ENCODE assay signal across 24 mouse cellular contexts in the genomic region with DNA sequence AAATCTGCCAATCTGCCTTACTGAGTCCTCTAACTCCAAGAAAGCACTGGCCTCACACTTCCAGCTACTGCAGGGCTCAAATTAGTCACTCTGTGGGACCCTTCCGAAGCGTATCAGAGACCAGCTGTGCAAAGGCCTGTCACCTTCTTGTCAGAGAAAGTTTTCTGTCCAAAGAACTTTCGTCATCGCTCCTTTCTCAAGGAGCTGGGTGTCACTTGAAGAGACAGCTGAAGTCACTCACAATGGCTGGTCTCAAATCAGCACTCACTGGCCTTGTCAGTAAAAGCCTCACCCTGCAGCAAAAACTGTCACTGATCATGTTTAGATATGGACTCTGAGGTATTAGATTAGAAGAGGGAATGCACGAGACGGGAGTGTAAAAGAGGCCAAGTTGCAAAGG.
A peak's percentile ranks its signal among the peaks of the same experiment; 100 is the strongest.
DNase-seq lines count a peak whose midpoint lies in the region; ATAC-seq and TF ChIP-seq lines count a peak whose summit lies in the region.
"Had no signal": no experiment of that assay in that cellular context is flagged by ENCODE, and none has a peak within 500 bp of the region (broad histone marks: within the 10 kb centered on the region; RNA-seq: fewer than 3 reads in every experiment).

No protein-coding gene starts in this region.

- TF ChIP-seq CTCF in lung, postnatal 0 days (IDR thresholded peaks at IDR 0.05): no peak

- peak; percentile 27 to 42 for DNase-seq in heart, adult 18-20 months
- DNase-seq in lung, postnatal 0 days (ENCODE audit: low spot score): peak; percentile 62
- DNase-seq in lung, adult 18-20 months: no peak
- peak; percentile 30 to 33 for DNase-seq in heart, adult 9 months (ENCODE audit: low spot score in 2 of 2)
- peak; percentile 15 for DNase-seq in heart, postnatal 4 days
- no peak for DNase-seq in adrenal gland, adult (ENCODE audit: inconsistent age in 2 of 2, low spot score in 1 of 2)
- DNase-seq: adrenal gland, postnatal 10 days; cerebellum, adult 11 months; cerebellum, adult 9-10 months; cerebellum, postnatal 36 days; gastrocnemius, postnatal 10 days; kidney, adult 18-20 months; kidney, postnatal 25 days; liver had no signal

- no peak overlapping the region for H3K27ac ChIP-seq in heart, embryonic 12.5 days (ENCODE audit: poor library complexity, severe bottlenecking)
- H3K27ac ChIP-seq in lung, postnatal 0 days (ENCODE audit: low read length): no peak overlapping the region
- H3K27ac ChIP-seq: forebrain, embryonic 13.5 days; heart, embryonic 15.5 days; kidney, embryonic 15.5 days; liver, embryonic 14.5 days; macrophage; stomach, embryonic 15.5 days had no signal

- ATAC-seq in heart, embryonic 12.5 days (ENCODE audit: insufficient number of reproducible peaks, low FRiP score): no peak
- ATAC-seq in lung, postnatal 0 days: peak; percentile 21; the same call in 1 of the 2 replicates
- ATAC-seq: forebrain, embryonic 13.5 days; hindbrain, embryonic 16.5 days; midbrain, embryonic 16.5 days had no signal

- 0 out of 2 replicates have a peak, but pooled peaks cover 7% of the 10 kb centered on the region for H3K4me1 ChIP-seq in heart, embryonic 12.5 days (replicated peaks)
- no peaks in the 10 kb centered on the region for H3K4me1 ChIP-seq in lung, postnatal 0 days (ENCODE audit: insufficient read depth, low read depth, low read length)
- H3K4me1 ChIP-seq: forebrain, embryonic 13.5 days; heart, embryonic 15.5 days; kidney, embryonic 15.5 days; stomach, embryonic 15.5 days had no signal

- H3K9me3 ChIP-seq in heart, embryonic 12.5 days (replicated peaks): no peaks in the 10 kb centered on the region
- H3K9me3 ChIP-seq in lung, postnatal 0 days (ENCODE audit: low read length): no peaks in the 10 kb centered on the region
- H3K9me3 ChIP-seq: forebrain, embryonic 13.5 days; heart, embryonic 15.5 days; kidney, embryonic 15.5 days; stomach, embryonic 15.5 days had no signal

- no peaks in the 10 kb centered on the region for H3K27me3 ChIP-seq in heart, embryonic 12.5 days (replicated peaks)
- H3K27me3 ChIP-seq in lung, postnatal 0 days (replicated peaks; ENCODE audit: insufficient read depth, low read length): no peaks in the 10 kb centered on the region
- H3K27me3 ChIP-seq: forebrain, embryonic 13.5 days; heart, embryonic 15.5 days; kidney, embryonic 15.5 days; stomach, embryonic 15.5 days had no signal

- H3K9ac ChIP-seq in heart, embryonic 12.5 days: no peak overlapping the region
- H3K9ac ChIP-seq in lung, postnatal 0 days (replicated peaks; ENCODE audit: low read depth): no peak overlapping the region
- H3K9ac ChIP-seq: forebrain, embryonic 13.5 days; heart, embryonic 15.5 days; kidney, embryonic 15.5 days; liver, embryonic 14.5 days; stomach, embryonic 15.5 days had no signal

- 0 out of 2 replicates have a peak, but pooled peaks have one; percentile 27 for TF ChIP-seq EP300 in lung, postnatal 0 days (IDR thresholded peaks at IDR 0.05)

- H3K36me3 ChIP-seq in heart, embryonic 12.5 days: no peaks in the 10 kb centered on the region
- H3K36me3 ChIP-seq in lung, postnatal 0 days (ENCODE audit: insufficient read depth, low read length): no peaks in the 10 kb centered on the region
- H3K36me3 ChIP-seq: G1E; heart, embryonic 15.5 days; kidney, embryonic 15.5 days; stomach, embryonic 15.5 days had no signal

- no peak overlapping the region for H3K4me2 ChIP-seq in heart, embryonic 12.5 days
- no peak overlapping the region for H3K4me2 ChIP-seq in lung, postnatal 0 days (replicated peaks; ENCODE audit: low read depth, low read length)
- H3K4me2 ChIP-seq: forebrain, embryonic 13.5 days; heart, embryonic 15.5 days; kidney, embryonic 15.5 days; stomach, embryonic 15.5 days had no signal

- 24% methylated on average over 6 of the region's 6 CpGs for WGBS in heart, embryonic 12.5 days
- 59% methylated on average over 6 of the region's 6 CpGs for whole genome bisulfite sequencing in lung, postnatal 0 days

- H3K4me3 ChIP-seq in heart, embryonic 12.5 days: no peak overlapping the region
- H3K4me3 ChIP-seq in lung, postnatal 0 days (ENCODE audit: low read depth, low read length): no peak overlapping the region
- H3K4me3 ChIP-seq: forebrain, embryonic 13.5 days; heart, embryonic 15.5 days; kidney, embryonic 15.5 days; stomach, embryonic 15.5 days had no signal

Comparison
In these comparisons a context has a peak if more than half of its experiments do, and no peak if none do; other contexts are left out.
1. DNase-seq: peak in heart, adult 18-20 months (2 of 2), lung, postnatal 0 days (single experiment), heart, adult 9 months (2 of 2) and heart, postnatal 4 days (single experiment); none in lung, adult 18-20 months (0 of 2) and adrenal gland, adult (0 of 2).